Mouse (Mus musculus) CH12F3 (cell line): Measurements from ENCODE around the gene Arih1.
"Not testable (repeated sequence)": the region's sequence is repeated elsewhere in the genome, so short reads cannot be mapped to it uniquely, and the experiment has no call there.

Experiments
- in situ Hi-C: fragments of 300-500 bp; cut with MboI; formaldehyde crosslinking; loops from 2 replicates; pipeline ENCODE4 v1.14.3; 2020; ENCODE audit warnings: low sequenced_read_pairs

The Arih1 gene

GRCm38 (mm10) chr9:59464293-59464692 lies 22.1 kb downstream of the Arih1 start:
- in situ Hi-C loops: no loop called here

- in situ Hi-C loops: no loop called here
Measured at GRCm38 (mm10) chr9:59458997-59459510, 27.4 kb downstream of the Arih1 start.

GRCm38 (mm10) chr9:59458416-59458815 lies 28.0 kb downstream of the Arih1 start:
- in situ Hi-C loops: no loop called here

- in situ Hi-C loops: no loop called here
Measured at GRCm38 (mm10) chr9:59457671-59458070, 28.7 kb downstream of the Arih1 start.

- in situ Hi-C loops: no loop called here
Measured at GRCm38 (mm10) chr9:59455404-59456068, 30.9 kb downstream of the Arih1 start.

GRCm38 (mm10) chr9:59433729-59434128 lies 52.7 kb downstream of the Arih1 start:
- in situ Hi-C loops: no loop called here

- in situ Hi-C loops: no loop called here
Measured at GRCm38 (mm10) chr9:59431626-59432025, 54.8 kb downstream of the Arih1 start.

- in situ Hi-C loops: no loop called here
Measured at GRCm38 (mm10) chr9:59420487-59420886, 65.9 kb downstream of the Arih1 start.

GRCm38 (mm10) chr9:59407271-59407670 lies 79.1 kb downstream of the Arih1 start:
- in situ Hi-C loops: no loop called here

- in situ Hi-C loops: no loop called here
Measured at GRCm38 (mm10) chr9:59389086-59389485, 97.3 kb downstream of the Arih1 start.

- in situ Hi-C loops: no loop called here
Measured at GRCm38 (mm10) chr9:59388311-59388710, 98.1 kb downstream of the Arih1 start.

- in situ Hi-C loops: no loop called here
Measured at GRCm38 (mm10) chr9:59387461-59387860, 99.0 kb downstream of the Arih1 start.

- in situ Hi-C loops: no loop called here
Measured at GRCm38 (mm10) chr9:59375626-59376025, 110.8 kb downstream of the Arih1 start.

GRCm38 (mm10) chr9:59369646-59370045 lies 116.8 kb downstream of the Arih1 start:
- in situ Hi-C loops: no loop called here

- in situ Hi-C loops: no loop called here
Measured at GRCm38 (mm10) chr9:59369220-59369619, 117.2 kb downstream of the Arih1 start.

- in situ Hi-C loops: not testable (repeated sequence)
Measured at GRCm38 (mm10) chr9:59360487-59360886, 125.9 kb downstream of the Arih1 start.

- in situ Hi-C loops: not testable (repeated sequence)
Measured at GRCm38 (mm10) chr9:59358041-59358440, 128.4 kb downstream of the Arih1 start.

- in situ Hi-C loops: no loop called here
Measured at GRCm38 (mm10) chr9:59353253-59353639, 133.2 kb downstream of the Arih1 start, which contains the start of gene Bbs4. Gene Bbs4 (minus strand): TSS chr9:59353508.

GRCm38 (mm10) chr9:59352586-59353252 lies 133.7 kb downstream of the Arih1 start:
- in situ Hi-C loops: no loop called here

- in situ Hi-C loops: no loop called here
Measured at GRCm38 (mm10) chr9:59346176-59346575, 140.2 kb downstream of the Arih1 start.

- in situ Hi-C loops: no loop called here
Measured at GRCm38 (mm10) chr9:59340002-59340401, 146.4 kb downstream of the Arih1 start.

GRCm38 (mm10) chr9:59339107-59339506 lies 147.3 kb downstream of the Arih1 start:
- in situ Hi-C loops: no loop called here
